Mouse (Mus musculus) megakaryocyte, embryonic 14.5 days (primary cell): ENCODE results near the gene Ifna16.

Experiments used
- FLI1 ChIP-seq: IDR thresholded peaks from 2 replicates; pipeline ENCODE4 v1.6.1; 2012; ENCODE audit warnings: low read length, inconsistent platforms, mixed read lengths
- GATA1 ChIP-seq: IDR thresholded peaks from 3 replicates; pipeline ENCODE4 v1.6.1; 2012; ENCODE audit warnings: mixed read lengths, low read length, inconsistent platforms, borderline replicate concordance

- TF ChIP-seq GATA1 = no peak
- TF ChIP-seq FLI1 = no peak
These were observed 29.2 kb upstream of the Ifna16 start for GRCm38 (mm10) chr4:88705924-88706323.
